Mouse (Mus musculus) C3H10T1/2 (cell line): Measurements from ENCODE around the gene Ube2s. TPM values are rescaled to one million over a fixed set of nuclear protein-coding genes. Genes with fewer than 3 reads are reported as not detected.

ENCODE experiments used
- polyA plus RNA-seq, 2 experiments: library from polyadenylated mRNA; unstranded; fragments of >200 nt; fragmentation: generic; extraction: Trizol; gene quantifications; one replicate each; pipeline ENCODE4 v1.2.1; 2012; ENCODE audit warnings: missing spikeins in 2 of 2

Ube2s gene
- polyA plus RNA-seq = 100 to 1,000 TPM; 315 to 381 TPM

DNA sequence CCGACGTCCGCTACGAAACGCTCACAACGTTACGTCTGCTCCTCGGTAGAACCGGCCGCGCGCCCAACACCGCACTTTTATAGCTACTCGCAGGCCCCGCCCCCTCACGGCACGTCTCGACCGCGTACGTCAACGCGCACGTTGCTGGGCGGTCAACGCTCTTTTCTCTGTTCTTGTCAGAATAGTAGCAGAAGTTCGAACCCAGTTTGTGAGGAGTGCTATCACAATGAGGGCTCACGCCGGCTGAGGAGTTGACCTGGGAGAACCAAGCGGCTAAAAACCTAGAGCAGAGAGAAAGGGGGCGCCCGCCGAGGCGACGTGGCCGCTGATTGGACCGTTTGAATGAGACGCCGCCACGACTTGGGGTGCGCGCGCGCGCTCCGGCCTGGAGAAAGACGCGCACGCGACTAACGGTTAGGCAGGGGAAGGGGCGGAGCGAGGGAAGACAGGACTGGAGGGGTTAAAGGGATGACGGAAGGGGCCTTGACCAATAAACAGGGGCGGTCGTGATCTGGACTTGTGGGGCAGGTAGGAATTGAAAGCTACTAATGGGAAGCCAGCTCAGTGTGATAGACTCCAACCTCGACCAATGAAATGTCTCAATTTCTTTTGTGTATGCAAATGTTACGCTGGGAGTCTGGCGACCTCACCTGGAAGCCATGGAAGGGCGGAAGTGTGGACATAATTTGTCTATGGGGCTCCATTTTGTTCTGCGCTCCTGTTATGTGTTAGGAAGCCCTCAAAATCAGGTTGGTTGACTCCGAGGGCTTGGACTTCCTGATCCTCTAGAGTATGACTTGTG is at the start of gene Ube2s:
Ube2s (minus strand) TSS at position 288 of the 802 bp plus-strand sequence.

DNA sequence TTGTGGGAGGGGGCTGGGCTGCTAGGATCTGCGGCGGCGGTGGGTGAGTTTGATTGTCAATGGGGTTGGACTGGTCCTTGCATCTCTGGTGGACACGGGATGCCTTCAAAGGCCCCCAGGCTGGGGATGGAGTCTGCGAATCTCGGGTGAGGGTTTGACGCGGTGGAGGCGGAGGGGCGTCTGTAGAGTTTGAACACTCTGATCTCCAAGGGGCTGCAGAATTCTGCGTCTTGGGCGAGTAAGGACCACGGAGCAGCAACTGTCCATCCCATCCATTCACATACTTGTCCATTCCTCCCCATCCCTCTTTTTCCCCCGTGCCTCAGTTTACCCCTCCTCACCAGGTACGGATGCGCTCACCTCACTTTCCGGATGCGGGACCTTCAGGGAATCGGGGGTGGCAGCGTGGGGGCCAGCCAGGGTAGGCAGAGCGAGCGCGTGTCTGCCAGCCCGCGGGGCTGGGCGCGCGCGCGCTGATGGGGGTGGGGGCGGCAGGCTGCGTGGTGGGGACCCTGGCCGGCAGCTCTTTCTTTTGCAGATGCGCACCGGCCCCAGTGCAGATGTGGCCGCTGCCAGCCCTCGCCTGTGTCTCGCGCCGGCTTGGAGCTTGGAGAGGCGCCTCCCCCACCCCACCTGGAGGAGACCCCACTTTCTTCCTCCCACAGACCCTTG is 32.0 kb upstream of the Ube2s start, which contains the start of gene Shisa7:
Shisa7 (minus strand) TSS at position 452 of the 672 bp plus-strand sequence.

GRCm38 (mm10) chr7:4792278-4793212 is 19.8 kb downstream of the Ube2s start, which contains the start of gene Rpl28:
Gene Rpl28, plus strand, starts transcription at chr7:4792874.

GRCm38 (mm10) chr7:4789436-4789935 is 22.9 kb downstream of the Ube2s start, which contains the start of gene Tmem238:
Gene Tmem238, minus strand, starts transcription at chr7:4789656.

DNA sequence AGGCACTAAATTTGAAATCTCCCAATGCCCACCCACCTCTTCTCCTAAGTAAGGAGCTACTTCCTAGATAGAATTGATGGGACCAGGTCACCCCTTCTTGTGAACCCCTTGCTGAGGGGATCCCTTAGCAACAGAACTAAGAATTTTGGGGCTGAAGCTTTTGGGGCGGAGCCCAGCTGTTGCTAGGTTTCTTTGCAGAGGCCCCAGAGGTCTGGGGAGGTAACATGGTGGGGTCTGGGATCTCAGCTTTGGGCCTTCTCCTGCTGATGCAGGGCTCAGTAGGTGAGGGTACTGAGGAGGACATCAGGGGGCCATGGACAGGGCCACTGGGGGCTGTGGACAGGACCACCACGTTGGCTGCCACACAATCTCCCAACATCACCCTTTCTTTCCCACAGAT is 29.6 kb downstream of the Ube2s start, which contains the start of the genes Il11 and Tmem190:
Il11 (minus strand) TSS at position 101 of the 400 bp plus-strand sequence.
Tmem190 (plus strand) TSS at position 179 of the 400 bp plus-strand sequence.

DNA sequence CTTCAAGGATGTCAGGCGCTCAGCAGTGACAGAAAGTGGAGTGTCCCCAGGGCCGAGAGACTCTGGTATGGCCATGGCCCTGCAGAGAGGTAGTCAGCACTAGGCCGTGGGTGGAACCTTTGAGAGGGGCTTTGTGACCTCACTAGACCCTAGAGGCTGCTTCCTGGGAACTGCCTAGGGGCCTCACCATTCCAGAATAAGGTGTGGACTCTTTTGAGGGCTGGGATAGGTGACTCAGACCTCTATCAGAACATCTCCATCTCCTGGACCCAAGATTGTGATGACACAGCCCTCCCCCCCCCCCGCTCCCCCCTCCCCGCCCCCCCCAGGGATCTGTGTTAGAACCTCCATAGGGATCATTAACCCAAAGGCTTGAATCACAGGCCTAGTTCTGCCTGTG is 41.2 kb downstream of the Ube2s start, which contains the start of gene Fam71e2:
Fam71e2 (minus strand) TSS at position 101 of the 400 bp plus-strand sequence.

GRCm38 (mm10) chr7:4752821-4753570 is 59.4 kb downstream of the Ube2s start, which contains the start of gene Cox6b2:
Gene Cox6b2, minus strand, starts transcription at chr7:4753094.

Other genes starting within 250 kb of the Ube2s start
- not detected for gene Ptprh, start 208.5 kb downstream of the Ube2s start, polyA plus RNA-seq
- 1 to 10 TPM; 1.9 to 4.9 TPM for gene Tmem86b, start 181.2 kb downstream of the Ube2s start, polyA plus RNA-seq
- gene Ppp6r1, start 153.6 kb downstream of the Ube2s start, polyA plus RNA-seq = 10 to 100 TPM; 24.9 to 47.9 TPM
- gene Hspbp1, start 127.5 kb downstream of the Ube2s start, polyA plus RNA-seq = 100 to 1,000 TPM in 1 of 2 experiments, 10 to 100 TPM in 1; 56.4 to 125 TPM
- gene Brsk1, start 122.0 kb downstream of the Ube2s start, polyA plus RNA-seq = 10 to 100 TPM in 1 of 2 experiments, 1 to 10 TPM in 1; 3.8 to 11.2 TPM
- gene Tmem150b, start 87.3 kb downstream of the Ube2s start, polyA plus RNA-seq = under 1 TPM; 0.02 to 0.27 TPM
- gene Kmt5c, start 72.5 kb downstream of the Ube2s start, polyA plus RNA-seq = 10 to 100 TPM in 1 of 2 experiments, 1 to 10 TPM in 1; 6.4 to 30.2 TPM
- under 1 TPM; 0.08 to 0.26 TPM for gene Cox6b2, start 59.5 kb downstream of the Ube2s start, polyA plus RNA-seq
- not detected for gene Fam71e2, start 41.3 kb downstream of the Ube2s start, polyA plus RNA-seq
- under 1 TPM; 0.66 to 0.91 TPM for gene Il11, start 29.7 kb downstream of the Ube2s start, polyA plus RNA-seq
- gene Tmem190, start 29.7 kb downstream of the Ube2s start, polyA plus RNA-seq = 1 to 10 TPM in 1 of 2 experiments, under 1 TPM in 1; 0.61 to 1.1 TPM
- 10 to 100 TPM in 1 of 2 experiments, 1 to 10 TPM in 1; 9.5 to 53.2 TPM for gene Tmem238, start 22.9 kb downstream of the Ube2s start, polyA plus RNA-seq
- gene Rpl28, start 19.7 kb downstream of the Ube2s start, polyA plus RNA-seq = over 10,000 TPM in 1 of 2 experiments, 1,000 to 10,000 TPM in 1; 4,560 to 11,128 TPM
- not detected for gene Shisa7, start 32.1 kb upstream of the Ube2s start, polyA plus RNA-seq
- gene Isoc2b, start 57.7 kb upstream of the Ube2s start, polyA plus RNA-seq = under 1 TPM; 0.18 to 0.59 TPM
- 1 to 10 TPM; 1.5 to 3.4 TPM for gene Isoc2a, start 64.6 kb upstream of the Ube2s start, polyA plus RNA-seq
- under 1 TPM in 1 of 2 experiments, not detected in 1; 0.19 TPM for gene Gm36210, start 93.9 kb upstream of the Ube2s start, polyA plus RNA-seq
- gene Zfp628, start 102.6 kb upstream of the Ube2s start, polyA plus RNA-seq = 10 to 100 TPM in 1 of 2 experiments, 1 to 10 TPM in 1; 8.1 to 11.7 TPM
- 1 to 10 TPM in 1 of 2 experiments, under 1 TPM in 1; 0.78 to 6.7 TPM for gene Nat14, start 109.4 kb upstream of the Ube2s start, polyA plus RNA-seq
- 10 to 100 TPM in 1 of 2 experiments, 1 to 10 TPM in 1; 4.7 to 87.9 TPM for gene Ssc5d, start 113.2 kb upstream of the Ube2s start, polyA plus RNA-seq
- gene Sbk2, start 151.8 kb upstream of the Ube2s start, polyA plus RNA-seq = under 1 TPM; 0.01 to 0.13 TPM
- under 1 TPM; 0.01 to 0.13 TPM for gene Sbk3, start 158.6 kb upstream of the Ube2s start, polyA plus RNA-seq
- gene Zfp579, start 183.6 kb upstream of the Ube2s start, polyA plus RNA-seq = 10 to 100 TPM in 1 of 2 experiments, 1 to 10 TPM in 1; 7.9 to 20.1 TPM
- gene Zfp524, start 201.8 kb upstream of the Ube2s start, polyA plus RNA-seq = 10 to 100 TPM; 24.7 to 30.2 TPM
- gene Fiz1, start 202.1 kb upstream of the Ube2s start, polyA plus RNA-seq = 10 to 100 TPM; 22.6 to 29.6 TPM
- gene Gm44973, start 202.9 kb upstream of the Ube2s start, polyA plus RNA-seq = under 1 TPM; 0.14 to 0.17 TPM
- 10 to 100 TPM in 1 of 2 experiments, 1 to 10 TPM in 1; 6.3 to 24.5 TPM for gene Zfp865, start 207.8 kb upstream of the Ube2s start, polyA plus RNA-seq
- gene Ccdc106, start 208.0 kb upstream of the Ube2s start, polyA plus RNA-seq = under 1 TPM; 0.12 to 0.55 TPM
- gene 4632433K11Rik, start 221.5 kb upstream of the Ube2s start, polyA plus RNA-seq = not detected
- 1 to 10 TPM; 1.7 to 8.9 TPM for gene Zfp784, start 225.9 kb upstream of the Ube2s start, polyA plus RNA-seq
- gene Zfp580, start 238.9 kb upstream of the Ube2s start, polyA plus RNA-seq = 10 to 100 TPM; 26.8 to 46.2 TPM
- gene U2af2, start 249.6 kb upstream of the Ube2s start, polyA plus RNA-seq = 100 to 1,000 TPM; 166 to 202 TPM